Mouse (Mus musculus) forebrain, embryonic 14.5 days (tissue): ENCODE measurements around the gene Ubox5. TPM values are rescaled to one million over a fixed set of nuclear protein-coding genes. Genes with fewer than 3 reads are reported as not detected.

ENCODE experiments used
- ATAC-seq: fragments of 200-750 bp; cut with Nextera tagmentation; 2 replicates; pipeline ENCODE4 v1.8.0; 2017; ENCODE audit warnings: mild to moderate bottlenecking, moderate library complexity
- DNase-seq: peaks from one replicate; pipeline ENCODE4 v3.0.0-alpha.2; 2015; ENCODE audit warnings: low spot score
- H3K27ac ChIP-seq: fragments of 300-500 bp; sonication (generic); 2 replicates; pipeline ENCODE4 v1.5.1; 2014; ENCODE audit warnings: low read depth, mild to moderate bottlenecking, control low read depth, low read length, moderate library complexity
- H3K27me3 ChIP-seq: fragments of 300-500 bp; sonication (generic); replicated peaks from 2 replicates; pipeline ENCODE4 v1.6.1; 2014; ENCODE audit warnings: low read length, control low read depth, mixed read lengths; ENCODE audit not compliant: control insufficient read depth, insufficient read depth
- H3K36me3 ChIP-seq: fragments of 300-500 bp; sonication (generic); 2 replicates; pipeline ENCODE4 v1.6.1; 2014; ENCODE audit warnings: low read length, control low read depth; ENCODE audit not compliant: control insufficient read depth, insufficient read depth
- H3K4me1 ChIP-seq: fragments of 300-500 bp; sonication (generic); 2 replicates; pipeline ENCODE4 v1.6.1; 2014; ENCODE audit warnings: antibody characterized with exemption, low read length, control low read depth; ENCODE audit not compliant: control insufficient read depth, insufficient read depth
- H3K4me2 ChIP-seq: fragments of 300-500 bp; sonication (generic); 2 replicates; pipeline ENCODE4 v1.6.1; 2014; ENCODE audit warnings: mild to moderate bottlenecking, control low read depth, low read length
- H3K4me3 ChIP-seq: fragments of 300-500 bp; sonication (generic); 2 replicates; pipeline ENCODE4 v1.5.1; 2014; ENCODE audit warnings: low read depth, low read length, control low read depth
- H3K9ac ChIP-seq: fragments of 300-500 bp; sonication (generic); 2 replicates; pipeline ENCODE4 v1.6.1; 2014; ENCODE audit warnings: mild to moderate bottlenecking, low read length, control low read depth, moderate library complexity
- H3K9me3 ChIP-seq: fragments of 300-500 bp; sonication (generic); replicated peaks from 2 replicates; pipeline ENCODE4 v1.6.1; 2016; ENCODE audit warnings: low read length, control low read depth, mixed read lengths; ENCODE audit not compliant: control insufficient read depth
- WGBS: fragments of 180-500 bp; shearing (Covaris S2); extraction: QIAGEN DNeasy Blood & Tissue Kit; methylation state at CpG from one replicate; pipeline ENCODE4 v1.1.7; 2014; 5-methylcytosine and 5-hydroxymethylcytosine counted together
- polyA plus RNA-seq: library from polyadenylated mRNA; unstranded; fragments of >200 nt; fragmentation: Nextera tagmentation; extraction: Ambion mirVana; gene quantifications from 2 replicates; pipeline ENCODE4 v1.2.1, GENCODE M21; 2014

The Ubox5 gene
- polyA plus RNA-seq, 1 experiment from 2014 or later: 14.9 TPM

DNA sequence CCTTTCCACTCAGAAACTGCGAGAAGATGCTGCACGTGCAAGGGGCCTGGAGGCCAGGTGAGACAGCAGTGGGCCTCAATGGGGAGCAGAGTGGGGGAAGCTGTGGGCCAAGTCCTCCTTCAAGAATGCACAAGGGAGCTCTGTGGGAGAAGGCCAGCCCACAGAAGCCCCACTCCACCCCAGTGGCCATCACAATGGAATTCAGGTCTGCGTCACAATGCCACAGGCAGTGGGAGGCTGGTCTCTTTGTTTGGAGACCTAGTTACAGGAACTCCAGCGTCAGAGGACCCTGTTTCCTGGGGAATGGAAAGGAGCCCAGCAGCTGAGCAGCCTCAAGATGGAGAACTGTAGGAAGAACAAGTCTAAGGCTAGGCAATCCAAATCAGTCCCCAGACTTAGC, 40.7 kb downstream of the Ubox5 start:
- Histone ChIP-seq H3K4me3 (no peak overlapping the region), H3K4me1 (no peaks in the 10 kb centered on the region), H3K27me3 (no peaks in the 10 kb centered on the region), H3K27ac (no peak overlapping the region), H3K4me2 (no peak overlapping the region), H3K9ac (no peak overlapping the region), H3K36me3 (peaks cover 21% of the 10 kb centered on the region), H3K9me3 (no peaks in the 10 kb centered on the region)
- DNase-seq (no peak), ATAC-seq (no peak)
- 47% methylated on average over 4 of the region's 4 CpGs for WGBS

DNA sequence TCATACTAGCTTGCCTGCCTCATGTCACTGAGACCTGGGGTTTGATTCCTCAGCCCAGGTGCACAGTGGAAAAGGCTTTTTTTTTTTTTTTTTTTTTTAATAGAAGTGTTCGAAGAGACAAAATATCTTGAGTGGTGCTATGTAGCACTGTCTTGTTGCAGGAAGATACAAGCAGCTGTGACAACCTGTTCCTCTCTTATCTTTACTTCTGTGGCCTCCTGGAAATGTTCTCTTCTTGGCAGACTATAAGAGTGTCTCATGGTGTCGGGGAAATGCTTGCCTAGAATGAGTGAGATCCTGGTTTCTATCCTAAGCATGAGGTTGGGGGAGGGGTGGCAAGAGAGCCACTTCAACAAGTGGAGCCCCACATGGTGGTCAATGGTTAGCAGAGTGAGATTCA, 41.5 kb downstream of the Ubox5 start:
- no peak overlapping the region for H3K4me3 ChIP-seq
- H3K36me3 ChIP-seq: peaks cover 20% of the 10 kb centered on the region
- H3K4me1 ChIP-seq: no peaks in the 10 kb centered on the region
- 87% methylated on average over 2 of the region's 2 CpGs for WGBS
- ATAC-seq (no peak), DNase-seq (no peak)
- no peak overlapping the region for H3K27ac ChIP-seq
- no peaks in the 10 kb centered on the region for H3K9me3 ChIP-seq
- H3K4me2 ChIP-seq: no peak overlapping the region
- H3K27me3 ChIP-seq: no peaks in the 10 kb centered on the region
- no peak overlapping the region for H3K9ac ChIP-seq

DNA sequence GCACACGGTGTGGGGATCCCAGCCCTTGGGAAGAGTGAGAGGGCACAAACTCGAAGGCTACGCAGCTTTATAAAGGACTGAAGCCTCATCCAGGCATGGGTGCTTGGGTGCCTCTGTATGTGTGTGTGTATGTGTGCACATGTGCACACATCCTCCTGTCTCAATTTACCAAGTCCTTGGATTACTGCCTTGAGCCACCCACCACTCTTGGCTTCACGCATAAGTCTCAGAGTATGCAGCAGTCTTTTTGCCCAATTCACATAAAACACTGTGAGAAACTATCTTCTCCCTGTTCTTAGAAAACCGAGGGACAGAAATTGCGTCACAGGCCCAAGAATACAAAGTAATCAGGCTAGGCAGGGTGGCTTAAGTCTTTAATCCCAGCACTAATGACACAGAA, 43.8 kb downstream of the Ubox5 start:
- H3K4me1 ChIP-seq: no peaks in the 10 kb centered on the region
- 84% methylated on average over 6 of the region's 6 CpGs for WGBS

DNA sequence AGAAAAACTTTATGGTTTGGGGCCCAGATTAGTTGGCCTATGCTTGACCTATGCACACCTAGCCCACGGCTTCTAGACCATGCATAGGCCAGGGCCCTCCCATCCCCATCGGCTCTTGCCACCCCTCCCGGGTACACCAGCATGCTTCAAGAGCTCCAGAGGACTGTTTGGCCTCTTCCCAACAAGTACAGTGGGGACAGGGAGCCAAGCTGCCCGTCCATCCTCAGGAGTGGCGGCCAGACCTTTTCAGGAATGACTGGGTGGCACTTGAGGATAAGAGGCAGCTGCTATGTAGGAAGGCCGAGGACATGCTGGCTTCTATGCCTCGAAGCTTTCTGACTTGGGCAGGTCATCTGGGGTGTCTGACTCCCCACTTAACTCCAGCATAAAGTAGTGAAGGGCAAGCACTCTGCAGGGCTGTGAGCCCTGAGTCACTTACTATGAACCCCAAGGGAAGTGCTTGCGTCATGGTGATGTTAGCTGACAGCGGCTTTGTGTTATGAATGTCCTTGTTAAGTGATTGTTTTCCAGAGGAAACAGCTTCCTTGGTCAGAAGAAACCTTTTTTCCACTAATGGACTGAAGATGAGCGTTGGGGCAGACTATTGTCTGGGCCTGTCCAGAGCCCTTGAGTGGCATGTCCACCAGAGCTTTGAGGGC, 45.8 kb downstream of the Ubox5 start:
- H3K4me2 ChIP-seq: no peak overlapping the region
- no peaks in the 10 kb centered on the region for H3K9me3 ChIP-seq
- DNase-seq (no peak), ATAC-seq (no peak)
- peaks cover 36% of the 10 kb centered on the region for H3K27me3 ChIP-seq
- no peaks in the 10 kb centered on the region for H3K4me1 ChIP-seq
- WGBS: 81% methylated on average over 10 of the region's 10 CpGs
- no peak overlapping the region for H3K27ac ChIP-seq
- no peak overlapping the region for H3K9ac ChIP-seq
- no peaks in the 10 kb centered on the region for H3K36me3 ChIP-seq
- H3K4me3 ChIP-seq: no peak overlapping the region

More for the DNA sequence above, 43.8 kb downstream of the Ubox5 start:
- Histone ChIP-seq H3K36me3 (peaks cover 9% of the 10 kb centered on the region), H3K27ac (no peak overlapping the region), H3K9ac (no peak overlapping the region), H3K27me3 (peaks cover 16% of the 10 kb centered on the region; the same call in 1 of the 2 replicates), H3K4me3 (no peak overlapping the region), H3K4me2 (no peak overlapping the region), H3K9me3 (no peaks in the 10 kb centered on the region)
- no peak for ATAC-seq
- no peak for DNase-seq

DNA sequence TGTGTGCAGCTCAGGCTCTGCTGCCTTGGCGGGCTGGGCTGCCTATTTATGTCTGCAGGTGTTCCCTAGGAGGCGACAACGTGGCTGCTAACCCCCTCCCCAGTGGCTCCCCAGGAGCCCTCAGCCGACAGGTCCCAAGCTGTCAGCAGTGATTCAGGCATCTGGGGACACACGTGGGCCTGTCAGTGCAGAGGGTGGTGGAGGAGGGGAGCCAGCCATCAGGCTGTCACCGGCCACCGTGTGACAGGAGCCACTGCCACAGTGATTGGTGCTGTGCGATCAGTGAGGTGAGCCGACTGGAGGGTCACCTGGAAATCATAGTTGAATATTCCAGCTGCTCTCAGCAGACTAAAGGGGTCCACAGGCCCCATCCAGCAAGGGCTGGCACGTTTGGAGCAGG, 47.3 kb downstream of the Ubox5 start, which contains the start of gene Avp:
TSS of gene Avp (minus strand) at position 3 of the 400 bp plus-strand sequence.
- Histone ChIP-seq H3K9me3 (no peaks in the 10 kb centered on the region), H3K4me3 (no peak within 1 kb of the TSS), H3K4me1 (no peaks in the 10 kb centered on the region), H3K4me2 (no peak within 1 kb of the TSS), H3K27ac (no peak within 1 kb of the TSS), H3K36me3 (no peaks in the 10 kb centered on the region), H3K9ac (no peak within 1 kb of the TSS), H3K27me3 (peaks cover 51% of the 10 kb centered on the region)
- WGBS: 33% methylated on average over 10 of the region's 10 CpGs
- ATAC-seq: no peak
- no peak for DNase-seq

DNA sequence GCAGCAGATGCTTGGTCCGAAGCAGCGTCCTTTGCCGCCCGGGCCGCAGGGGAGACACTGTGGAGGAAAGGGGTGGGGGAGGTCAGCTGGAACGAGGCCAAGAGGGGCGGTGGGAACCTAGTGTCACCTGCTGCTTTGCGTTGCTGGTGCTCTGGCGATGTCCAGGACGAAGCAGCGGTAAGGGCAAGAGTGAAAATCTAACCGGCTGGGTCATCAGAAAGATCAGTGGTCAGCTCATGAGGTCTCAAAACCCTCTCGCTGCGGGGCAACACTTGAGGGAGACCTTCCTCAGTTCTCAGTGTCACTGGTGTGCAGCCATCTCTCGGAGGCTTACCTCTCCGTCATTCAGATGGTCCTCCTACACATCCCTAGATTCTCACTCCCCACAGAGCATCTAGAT, 48.6 kb downstream of the Ubox5 start:
- Histone ChIP-seq H3K4me1 (no peaks in the 10 kb centered on the region), H3K9ac (no peak overlapping the region), H3K4me2 (peak overlapping the region; percentile 42), H3K4me3 (peak overlapping the region; percentile 23; the same call in 1 of the 2 replicates), H3K27me3 (peaks cover 59% of the 10 kb centered on the region), H3K27ac (no peak overlapping the region), H3K36me3 (no peaks in the 10 kb centered on the region), H3K9me3 (no peaks in the 10 kb centered on the region)
- ATAC-seq (no peak), DNase-seq (no peak)
- whole genome bisulfite sequencing: 1% methylated on average over 16 of the region's 16 CpGs

DNA sequence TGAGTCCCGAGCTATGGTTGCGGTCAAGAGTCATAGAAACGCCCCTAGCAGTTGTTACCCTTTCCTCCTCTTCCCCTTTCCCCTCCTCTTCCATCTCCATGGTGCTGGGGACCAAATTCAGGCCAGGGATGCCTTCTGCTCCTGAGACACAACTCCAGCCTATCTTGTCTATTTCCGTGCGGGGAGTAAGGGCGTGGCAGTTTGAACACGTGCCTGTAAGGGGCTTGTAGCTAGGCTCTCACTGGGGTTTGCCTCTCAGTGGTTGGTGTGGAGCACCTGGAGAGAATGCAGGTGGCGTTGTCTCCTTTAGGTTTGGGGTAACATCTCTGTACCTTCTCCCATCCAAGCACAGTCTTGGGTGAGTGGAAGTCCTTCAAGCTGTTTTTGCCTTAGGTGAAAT, 50.0 kb downstream of the Ubox5 start:
- no peaks in the 10 kb centered on the region for H3K36me3 ChIP-seq
- DNase-seq (no peak), ATAC-seq (no peak)
- 10% methylated on average over 8 of the region's 8 CpGs for WGBS
- H3K9ac ChIP-seq: no peak overlapping the region
- H3K4me2 ChIP-seq: no peak overlapping the region
- H3K27me3 ChIP-seq: peaks cover 73% of the 10 kb centered on the region
- H3K27ac ChIP-seq: no peak overlapping the region
- no peaks in the 10 kb centered on the region for H3K9me3 ChIP-seq
- no peak overlapping the region for H3K4me3 ChIP-seq
- no peaks in the 10 kb centered on the region for H3K4me1 ChIP-seq

DNA sequence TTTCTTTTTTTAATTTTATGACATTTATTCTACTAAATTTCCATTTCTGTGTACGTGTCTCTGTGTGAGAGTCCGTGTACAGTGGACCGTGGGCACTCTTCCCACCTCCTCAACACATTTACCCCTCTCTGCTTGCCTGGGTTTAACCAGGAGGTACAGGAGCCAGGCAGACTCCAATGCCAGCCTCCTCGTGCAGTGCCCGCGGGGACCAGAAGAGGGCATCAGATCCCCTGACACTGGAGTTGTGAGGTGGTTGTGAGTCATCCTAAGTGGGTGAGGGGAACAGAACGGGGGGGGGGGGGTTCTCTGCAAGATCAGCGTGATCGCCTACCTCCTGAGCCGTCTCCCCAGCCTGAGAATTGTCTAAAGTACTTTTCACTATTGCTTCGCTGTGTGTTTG, 51.7 kb downstream of the Ubox5 start:
- Histone ChIP-seq H3K9ac (no peak overlapping the region), H3K4me3 (no peak overlapping the region), H3K27me3 (peaks cover 73% of the 10 kb centered on the region), H3K36me3 (no peaks in the 10 kb centered on the region), H3K4me2 (no peak overlapping the region), H3K9me3 (no peaks in the 10 kb centered on the region), H3K4me1 (no peaks in the 10 kb centered on the region), H3K27ac (no peak overlapping the region)
- DNase-seq (peak; percentile 57), ATAC-seq (no peak; the same call in 1 of the 2 replicates)
- WGBS: 8% methylated on average over 11 of the region's 11 CpGs

DNA sequence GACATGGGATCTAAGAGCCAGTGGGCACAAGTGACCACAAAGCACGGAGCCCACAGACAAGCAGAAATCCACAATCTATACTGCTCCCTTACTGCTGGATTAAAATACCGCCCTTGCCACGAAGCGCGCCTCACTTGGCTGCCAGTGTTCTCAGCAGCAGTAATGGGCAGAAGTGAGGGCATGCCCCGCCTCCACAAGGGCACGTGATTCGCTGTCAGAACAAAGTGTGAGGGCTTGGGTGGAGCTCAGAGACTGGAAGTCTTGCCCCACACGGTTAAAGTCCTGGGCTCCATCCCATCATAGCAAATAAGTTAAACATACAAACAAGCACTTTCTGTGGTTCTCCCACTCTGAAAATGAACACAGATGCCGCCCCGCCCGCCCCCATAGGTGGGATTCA, 52.2 kb downstream of the Ubox5 start:
- WGBS: 2% methylated on average over 12 of the region's 12 CpGs
- Histone ChIP-seq H3K9ac (no peak overlapping the region), H3K9me3 (no peaks in the 10 kb centered on the region), H3K4me3 (no peak overlapping the region), H3K4me2 (no peak overlapping the region; the same call in 1 of the 2 replicates), H3K27ac (no peak overlapping the region), H3K4me1 (no peaks in the 10 kb centered on the region), H3K36me3 (no peaks in the 10 kb centered on the region), H3K27me3 (peaks cover 72% of the 10 kb centered on the region)
- DNase-seq (peak; percentile 31), ATAC-seq (peak; percentile 49; the same call in 1 of the 2 replicates)
